Mouse (Mus musculus) embryo, embryonic 11.5 days (tissue): ENCODE measurements at regions not wholly inside any gene's neighbourhood (a gene's known extent, or its start where the extent isn't known, plus 50 kb on each side); places are given as distances from the start of the nearest gene placed in this dataset.

Experiments
- DNase-seq: peaks from one replicate; pipeline ENCODE4 v3.0.0-alpha.2; 2012; ENCODE audit warnings: low read depth, low spot score

GRCm38 (mm10) chr1:61050346-61050745 lies 72.6 kb downstream of the Icos start:
- DNase-seq: no peak

- DNase-seq: no peak
Observed at GRCm38 (mm10) chr1:61053676-61054075, 75.9 kb downstream of the Icos start.

GRCm38 (mm10) chr1:61054391-61054790 lies 76.7 kb downstream of the Icos start:
- DNase-seq: no peak

- peak; percentile 44 for DNase-seq
Observed at GRCm38 (mm10) chr1:61055176-61055575, 77.4 kb downstream of the Icos start.

- DNase-seq: no peak
Observed at GRCm38 (mm10) chr1:61059910-61060536, 82.3 kb downstream of the Icos start.

GRCm38 (mm10) chr1:61061892-61062460 lies 84.2 kb downstream of the Icos start:
- no peak for DNase-seq

- DNase-seq: no peak
Observed at GRCm38 (mm10) chr1:61068112-61068511, 90.4 kb downstream of the Icos start.

- no peak for DNase-seq
Observed at GRCm38 (mm10) chr1:61074127-61074526, 96.4 kb downstream of the Icos start.

GRCm38 (mm10) chr1:61075335-61075734 lies 97.6 kb downstream of the Icos start:
- no peak for DNase-seq

GRCm38 (mm10) chr1:61084732-61085131 lies 107.0 kb downstream of the Icos start:
- DNase-seq: no peak

GRCm38 (mm10) chr1:61086811-61087210 lies 109.1 kb downstream of the Icos start:
- no peak for DNase-seq

- no peak for DNase-seq
Observed at GRCm38 (mm10) chr1:61090801-61091200, 113.1 kb downstream of the Icos start.

GRCm38 (mm10) chr1:61095481-61096165 lies 117.9 kb downstream of the Icos start:
- DNase-seq: no peak

GRCm38 (mm10) chr1:61099341-61099740 lies 121.6 kb downstream of the Icos start:
- DNase-seq: no peak

- DNase-seq: peak; percentile 77
Observed at GRCm38 (mm10) chr1:61101679-61102078, 124.0 kb downstream of the Icos start.

- DNase-seq: no peak
Observed at GRCm38 (mm10) chr1:61102346-61102745, 124.6 kb downstream of the Icos start.

GRCm38 (mm10) chr1:61103581-61103980 lies 125.9 kb downstream of the Icos start:
- no peak for DNase-seq

- DNase-seq: no peak
Observed at GRCm38 (mm10) chr1:61111731-61112309, 134.1 kb downstream of the Icos start.

GRCm38 (mm10) chr1:61117535-61117934 lies 139.8 kb downstream of the Icos start:
- no peak for DNase-seq

- DNase-seq: no peak
Observed at GRCm38 (mm10) chr1:61118071-61118470, 140.3 kb downstream of the Icos start.

GRCm38 (mm10) chr1:61121480-61121879 lies 143.8 kb downstream of the Icos start:
- no peak for DNase-seq

- no peak for DNase-seq
Observed at GRCm38 (mm10) chr1:61125127-61125526, 147.4 kb downstream of the Icos start.
